Mouse (Mus musculus) neural tube, embryonic 13.5 days (tissue): Measurements from ENCODE around the gene Ntm. TPM values are rescaled to one million over a fixed set of nuclear protein-coding genes. Genes with fewer than 3 reads are reported as not detected.

Experiments used
- ATAC-seq: fragments of 200-750 bp; cut with Nextera tagmentation; 2 replicates; pipeline ENCODE4 v1.8.0; 2017; ENCODE audit warnings: low read depth, mild to moderate bottlenecking, moderate TSS enrichment, moderate library complexity
- H3K27ac ChIP-seq: fragments of 300-500 bp; sonication (generic); replicated peaks from 2 replicates; pipeline ENCODE4 v1.5.1; 2015; ENCODE audit warnings: moderate library complexity, mild to moderate bottlenecking, inconsistent platforms
- H3K27me3 ChIP-seq: fragments of 300-500 bp; sonication (generic); 2 replicates; pipeline ENCODE4 v1.6.1; 2015; ENCODE audit warnings: mild to moderate bottlenecking, inconsistent platforms
- H3K36me3 ChIP-seq: fragments of 300-500 bp; sonication (generic); 2 replicates; pipeline ENCODE4 v1.6.1; 2015; ENCODE audit warnings: mild to moderate bottlenecking, inconsistent platforms
- H3K4me1 ChIP-seq: fragments of 300-500 bp; sonication (generic); replicated peaks from 2 replicates; pipeline ENCODE4 v1.6.1; 2015; ENCODE audit warnings: inconsistent platforms
- H3K4me2 ChIP-seq: fragments of 300-500 bp; sonication (generic); 2 replicates; pipeline ENCODE4 v1.6.1; 2015; ENCODE audit warnings: inconsistent platforms, mild to moderate bottlenecking, moderate library complexity
- H3K4me3 ChIP-seq: fragments of 300-500 bp; sonication (generic); 2 replicates; pipeline ENCODE4 v1.5.1; 2015; ENCODE audit warnings: mild to moderate bottlenecking, inconsistent platforms
- H3K9ac ChIP-seq: fragments of 300-500 bp; sonication (generic); 2 replicates; pipeline ENCODE4 v1.6.1; 2015; ENCODE audit warnings: moderate library complexity, mild to moderate bottlenecking, inconsistent platforms
- H3K9me3 ChIP-seq: fragments of 300-500 bp; sonication (generic); 2 replicates; pipeline ENCODE4 v1.6.1; 2016; ENCODE audit warnings: inconsistent platforms
- WGBS: fragments of 180-500 bp; shearing (Covaris S2); methylation state at CpG from one replicate; pipeline ENCODE4 v1.1.7; 2015; 5-methylcytosine and 5-hydroxymethylcytosine counted together
- polyA plus RNA-seq: library from polyadenylated mRNA; unstranded; fragments of >200 nt; fragmentation: Nextera tagmentation; extraction: Ambion mirVana; gene quantifications from 2 replicates; pipeline ENCODE4 v1.2.1, GENCODE M21; 2015

Ntm gene
- polyA plus RNA-seq, 1 experiment from 2014 or later, result 150 TPM

DNA sequence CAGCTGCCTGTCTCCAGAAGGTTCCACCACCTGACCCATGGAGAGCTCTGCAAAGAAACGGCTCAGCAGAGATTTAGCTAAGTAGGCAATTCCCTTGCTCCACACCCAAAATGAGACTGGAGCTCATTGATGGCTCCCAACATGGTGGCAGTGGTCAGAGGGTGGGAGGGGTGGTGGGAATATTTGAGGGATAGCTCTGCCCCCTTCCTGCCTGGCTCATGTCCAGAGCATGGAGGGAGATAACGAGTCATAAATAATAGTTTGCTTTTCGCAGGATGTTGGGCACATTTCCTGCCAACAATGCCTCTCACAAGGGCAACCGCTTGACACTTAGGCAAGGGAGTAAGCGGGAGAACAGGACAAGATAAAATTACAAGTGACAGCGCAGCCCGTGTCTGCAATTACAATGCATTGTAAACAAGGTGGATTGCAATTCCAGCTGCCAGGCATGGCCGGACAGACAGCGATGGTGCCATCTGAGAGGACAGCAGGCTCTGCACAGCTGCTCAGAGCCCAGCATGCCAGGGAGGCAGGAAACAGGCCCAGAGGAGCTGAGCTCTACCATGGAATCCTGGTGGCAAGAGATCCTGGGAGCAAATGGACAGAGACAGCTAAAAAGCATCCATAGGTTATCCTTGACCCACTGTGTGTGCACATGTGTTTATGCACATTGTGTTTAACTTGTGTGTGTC is 224.0 kb downstream of the Ntm start:
- H3K36me3 ChIP-seq, result no peaks in the 10 kb centered on the region
- H3K27me3 ChIP-seq, result no peaks in the 10 kb centered on the region
- 74% methylated on average over 9 of the region's 9 CpGs for WGBS
- no peak overlapping the region for H3K4me3 ChIP-seq
- H3K9ac ChIP-seq, result no peak overlapping the region
- no peak overlapping the region for H3K27ac ChIP-seq
- H3K9me3 ChIP-seq, result no peaks in the 10 kb centered on the region
- H3K4me2 ChIP-seq, result no peak overlapping the region
- ATAC-seq, result no peak
- peaks cover 9% of the 10 kb centered on the region; the same call in 1 of the 2 replicates for H3K4me1 ChIP-seq

DNA sequence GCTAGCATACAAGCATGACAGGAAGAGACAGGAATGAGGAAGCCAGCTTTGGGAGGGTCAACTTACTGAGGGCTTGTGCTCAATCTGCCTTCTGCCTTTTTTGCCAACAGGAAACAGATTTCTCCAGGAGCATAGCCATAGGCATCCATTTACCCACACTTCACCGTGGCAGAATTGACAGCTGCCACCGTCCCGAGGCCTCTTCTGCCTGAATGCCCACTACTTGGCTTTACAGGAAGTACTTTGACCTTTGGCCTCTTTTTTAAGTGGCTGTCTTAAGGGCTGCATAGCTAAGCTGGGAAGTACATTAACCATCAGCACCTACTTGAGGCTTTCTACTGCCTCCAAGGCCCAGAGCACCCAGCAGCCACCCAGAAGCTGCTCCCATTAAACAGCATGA is 226.9 kb downstream of the Ntm start:
- 37% methylated on average over 3 of the region's 3 CpGs for WGBS
- H3K4me2 ChIP-seq, result no peak overlapping the region
- no peaks in the 10 kb centered on the region for H3K9me3 ChIP-seq
- no peak overlapping the region for H3K27ac ChIP-seq
- no peak overlapping the region for H3K9ac ChIP-seq
- ATAC-seq, result no peak
- H3K36me3 ChIP-seq, result no peaks in the 10 kb centered on the region
- H3K4me1 ChIP-seq, result peaks cover 9% of the 10 kb centered on the region; the same call in 1 of the 2 replicates
- no peaks in the 10 kb centered on the region for H3K27me3 ChIP-seq
- no peak overlapping the region for H3K4me3 ChIP-seq

- Histone ChIP-seq H3K27me3 (no peaks in the 10 kb centered on the region), H3K27ac (no peak overlapping the region), H3K9me3 (no peaks in the 10 kb centered on the region), H3K4me3 (no peak overlapping the region), H3K4me1 (peaks cover 11% of the 10 kb centered on the region), H3K36me3 (no peaks in the 10 kb centered on the region), H3K9ac (no peak overlapping the region), H3K4me2 (no peak overlapping the region)
- no peak for ATAC-seq
- 80% methylated on average over 3 of the region's 3 CpGs for WGBS
Observed at GRCm38 (mm10) chr9:29732895-29733294, 230.0 kb downstream of the Ntm start.

GRCm38 (mm10) chr9:29731672-29732071 is 231.3 kb downstream of the Ntm start:
- Histone ChIP-seq H3K27ac (no peak overlapping the region), H3K36me3 (no peaks in the 10 kb centered on the region), H3K4me2 (no peak overlapping the region), H3K9me3 (no peaks in the 10 kb centered on the region), H3K27me3 (no peaks in the 10 kb centered on the region), H3K4me1 (peaks cover 19% of the 10 kb centered on the region), H3K9ac (no peak overlapping the region), H3K4me3 (no peak overlapping the region)
- no peak for ATAC-seq
- 64% methylated on average over 3 of the region's 3 CpGs for whole genome bisulfite sequencing

DNA sequence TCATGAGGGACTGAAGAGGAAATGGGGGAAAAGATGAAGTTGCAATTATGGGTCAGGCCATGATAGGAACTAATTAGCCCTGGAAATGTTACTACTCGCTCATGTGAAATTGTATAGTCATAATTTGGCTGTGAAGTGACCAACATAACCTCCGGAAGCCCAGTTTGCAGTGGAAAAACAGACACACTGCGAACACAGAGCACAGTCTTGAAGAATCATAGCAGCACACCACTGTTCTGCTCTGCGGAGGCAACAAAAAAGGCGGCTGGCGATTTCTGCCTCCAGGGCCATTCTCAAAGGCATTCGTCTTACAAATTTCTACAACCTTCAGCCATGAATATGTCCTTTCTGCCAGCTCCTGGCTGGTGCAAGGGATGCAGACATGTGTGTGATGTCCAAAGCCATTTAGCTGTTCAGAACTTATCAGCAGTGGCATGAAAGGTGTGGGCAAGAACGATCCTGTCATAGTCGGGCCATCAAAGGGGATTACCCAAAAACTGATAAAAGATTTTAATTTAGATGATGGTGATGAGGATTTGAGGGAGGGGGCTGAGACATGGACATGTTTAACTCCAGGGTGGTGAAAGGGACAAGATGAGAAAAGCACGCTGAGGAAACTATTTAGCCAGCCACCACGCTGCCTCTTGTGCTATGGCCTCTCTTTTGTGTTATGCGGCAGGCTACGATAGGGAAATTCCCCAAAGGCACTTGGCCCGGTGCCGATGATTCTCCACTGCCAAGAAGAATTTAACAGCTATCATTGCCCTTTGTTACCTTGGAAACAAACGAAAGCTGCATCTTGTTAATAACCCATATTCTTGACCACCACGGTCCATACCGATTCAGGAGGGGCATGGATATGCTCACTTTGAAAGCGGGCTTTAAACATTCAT is 235.2 kb downstream of the Ntm start:
- no peaks in the 10 kb centered on the region for H3K36me3 ChIP-seq
- no peak for ATAC-seq
- H3K9ac ChIP-seq, result 0 out of 2 replicates have a peak overlapping the region, but pooled peaks have one; percentile 17
- H3K4me2 ChIP-seq, result no peak overlapping the region
- peaks cover 26% of the 10 kb centered on the region for H3K4me1 ChIP-seq
- 0 out of 2 replicates have a peak overlapping the region, but pooled peaks have one; percentile 39 for H3K27ac ChIP-seq
- H3K27me3 ChIP-seq, result no peaks in the 10 kb centered on the region
- no peaks in the 10 kb centered on the region for H3K9me3 ChIP-seq
- 46% methylated on average over 19 of the region's 19 CpGs for WGBS
- H3K4me3 ChIP-seq, result no peak overlapping the region

GRCm38 (mm10) chr9:29721461-29721860 is 241.5 kb downstream of the Ntm start:
- H3K27ac ChIP-seq, result 0 out of 2 replicates have a peak overlapping the region, but pooled peaks have one; percentile 33
- H3K9ac ChIP-seq, result no peak overlapping the region
- no peak overlapping the region for H3K4me3 ChIP-seq
- no peaks in the 10 kb centered on the region for H3K9me3 ChIP-seq
- ATAC-seq, result no peak
- peaks cover 20% of the 10 kb centered on the region for H3K4me1 ChIP-seq
- WGBS, result 35% methylated on average over 1 of the region's 1 CpGs
- H3K36me3 ChIP-seq, result no peaks in the 10 kb centered on the region
- no peak overlapping the region for H3K4me2 ChIP-seq
- H3K27me3 ChIP-seq, result no peaks in the 10 kb centered on the region

- 42% methylated on average over 2 of the region's 2 CpGs for WGBS
- no peaks in the 10 kb centered on the region for H3K36me3 ChIP-seq
- no peak overlapping the region for H3K9ac ChIP-seq
- no peak overlapping the region for H3K4me3 ChIP-seq
- ATAC-seq, result no peak
- no peaks in the 10 kb centered on the region for H3K9me3 ChIP-seq
- 0 out of 2 replicates have a peak, but pooled peaks cover 13% of the 10 kb centered on the region for H3K4me1 ChIP-seq
- H3K4me2 ChIP-seq, result no peak overlapping the region
- H3K27ac ChIP-seq, result no peak overlapping the region
- no peaks in the 10 kb centered on the region for H3K27me3 ChIP-seq
Observed at GRCm38 (mm10) chr9:29716795-29717194, 246.1 kb downstream of the Ntm start.

GRCm38 (mm10) chr9:29698276-29698675 is 264.7 kb downstream of the Ntm start:
- ATAC-seq, result no peak
- WGBS, result 78% methylated on average over 4 of the region's 4 CpGs
- H3K36me3 ChIP-seq, result no peaks in the 10 kb centered on the region

DNA sequence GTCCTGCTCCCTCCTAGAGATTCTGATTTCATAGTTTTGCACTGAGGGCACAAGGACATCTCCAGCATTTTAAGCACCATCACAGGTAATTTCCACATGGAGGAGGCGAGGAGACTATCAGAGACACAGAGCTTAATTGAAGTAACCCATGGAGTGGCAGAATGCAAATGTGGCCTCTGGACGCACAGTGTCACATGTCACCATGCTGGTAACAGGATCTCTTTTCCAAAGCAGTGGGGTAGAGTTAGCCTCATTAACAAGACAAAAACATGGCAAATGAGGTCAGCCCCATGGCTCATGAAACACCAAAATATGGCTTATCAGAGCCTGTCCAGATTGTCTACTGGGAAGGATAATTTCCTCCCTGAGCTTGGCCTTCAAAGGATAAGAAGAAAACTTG is 268.8 kb downstream of the Ntm start:
- Histone ChIP-seq H3K9me3 (no peaks in the 10 kb centered on the region), H3K4me2 (no peak overlapping the region), H3K4me3 (no peak overlapping the region), H3K9ac (no peak overlapping the region), H3K36me3 (no peaks in the 10 kb centered on the region), H3K4me1 (peaks cover 13% of the 10 kb centered on the region; the same call in 1 of the 2 replicates), H3K27me3 (no peaks in the 10 kb centered on the region), H3K27ac (no peak overlapping the region)
- 40% methylated on average over 2 of the region's 2 CpGs for WGBS
- ATAC-seq, result no peak

More at GRCm38 (mm10) chr9:29698276-29698675, 264.7 kb downstream of the Ntm start:
- H3K4me3 ChIP-seq, result no peak overlapping the region
- H3K4me2 ChIP-seq, result no peak overlapping the region
- no peaks in the 10 kb centered on the region for H3K9me3 ChIP-seq
- no peak overlapping the region for H3K27ac ChIP-seq
- H3K9ac ChIP-seq, result no peak overlapping the region
- H3K4me1 ChIP-seq, result no peaks in the 10 kb centered on the region
- H3K27me3 ChIP-seq, result no peaks in the 10 kb centered on the region

- Histone ChIP-seq H3K9ac (no peak overlapping the region), H3K27me3 (no peaks in the 10 kb centered on the region), H3K27ac (no peak overlapping the region), H3K9me3 (no peaks in the 10 kb centered on the region), H3K4me2 (no peak overlapping the region), H3K4me1 (peaks cover 13% of the 10 kb centered on the region; the same call in 1 of the 2 replicates), H3K4me3 (no peak overlapping the region), H3K36me3 (no peaks in the 10 kb centered on the region)
- no peak for ATAC-seq
- WGBS, result 72% methylated on average over 5 of the region's 5 CpGs
Observed at GRCm38 (mm10) chr9:29691186-29691855, 271.6 kb downstream of the Ntm start.

GRCm38 (mm10) chr9:29682224-29682623 is 280.7 kb downstream of the Ntm start:
- Histone ChIP-seq H3K27ac (no peak overlapping the region), H3K27me3 (no peaks in the 10 kb centered on the region), H3K4me2 (no peak overlapping the region), H3K9me3 (no peaks in the 10 kb centered on the region), H3K36me3 (no peaks in the 10 kb centered on the region), H3K9ac (no peak overlapping the region), H3K4me1 (peaks cover 21% of the 10 kb centered on the region), H3K4me3 (no peak overlapping the region)
- WGBS, result 50% methylated on average over 6 of the region's 6 CpGs
- ATAC-seq, result no peak

GRCm38 (mm10) chr9:29680677-29681076 is 282.3 kb downstream of the Ntm start:
- H3K27ac ChIP-seq, result no peak overlapping the region

More at GRCm38 (mm10) chr9:29680677-29681076, 282.3 kb downstream of the Ntm start:
- H3K36me3 ChIP-seq, result no peaks in the 10 kb centered on the region
- no peak overlapping the region for H3K4me2 ChIP-seq
- H3K9ac ChIP-seq, result no peak overlapping the region
- H3K4me1 ChIP-seq, result peaks cover 21% of the 10 kb centered on the region
- no peak for ATAC-seq
- 18% methylated on average over 5 of the region's 5 CpGs for WGBS
- H3K27me3 ChIP-seq, result no peaks in the 10 kb centered on the region
- H3K4me3 ChIP-seq, result no peak overlapping the region
- H3K9me3 ChIP-seq, result no peaks in the 10 kb centered on the region
